Mouse (Mus musculus): Measurements from ENCODE around the gene 4833427G06Rik.

GRCm38 (mm10) chr9:51103808-51104514 lies 2.1 kb upstream of the 4833427G06Rik start:
- TF ChIP-seq GATA1 (IDR thresholded peaks at IDR 0.05; ENCODE audit: borderline replicate concordance, low read length) (no peak), FLI1 (IDR thresholded peaks at IDR 0.05; ENCODE audit: low read length) (no peak)
